Mouse (Mus musculus) midbrain, embryonic 16.5 days (tissue): ENCODE data around the gene Prop1. TPM values are rescaled to one million over a fixed set of nuclear protein-coding genes. Genes with fewer than 3 reads are reported as not detected.

Experiments
- ATAC-seq: fragments of 200-750 bp; cut with Nextera tagmentation; 2 replicates; pipeline ENCODE4 v1.8.0; 2017; ENCODE audit warnings: moderate TSS enrichment
- H3K27ac ChIP-seq: fragments of 300-500 bp; sonication (generic); 2 replicates; pipeline ENCODE4 v1.5.1; 2014; ENCODE audit warnings: mild to moderate bottlenecking, low read length, mixed read lengths
- H3K27me3 ChIP-seq: fragments of 300-500 bp; sonication (generic); 2 replicates; pipeline ENCODE4 v1.6.1; 2014; ENCODE audit warnings: low read depth, low read length, mixed read lengths; ENCODE audit not compliant: control insufficient read depth, insufficient read depth
- H3K36me3 ChIP-seq: fragments of 300-500 bp; sonication (generic); 2 replicates; pipeline ENCODE4 v1.6.1; 2014; ENCODE audit warnings: mild to moderate bottlenecking, low read length, moderate library complexity, mixed read lengths; ENCODE audit not compliant: control insufficient read depth, insufficient read depth
- H3K4me1 ChIP-seq: fragments of 300-500 bp; sonication (generic); 2 replicates; pipeline ENCODE4 v1.6.1; 2014; ENCODE audit warnings: mild to moderate bottlenecking, low read length, mixed read lengths; ENCODE audit not compliant: control insufficient read depth, insufficient read depth
- H3K4me2 ChIP-seq: fragments of 300-500 bp; sonication (generic); 2 replicates; pipeline ENCODE4 v1.6.1; 2014; ENCODE audit warnings: mild to moderate bottlenecking, low read length, mixed read lengths
- H3K4me3 ChIP-seq: fragments of 300-500 bp; sonication (generic); 2 replicates; pipeline ENCODE4 v1.5.1; 2014; ENCODE audit warnings: low read depth, mild to moderate bottlenecking, low read length, moderate library complexity, mixed read lengths
- H3K9ac ChIP-seq: fragments of 300-500 bp; sonication (generic); 2 replicates; pipeline ENCODE4 v1.6.1; 2014; ENCODE audit warnings: low read depth, low read length, mixed read lengths
- H3K9me3 ChIP-seq: fragments of 300-500 bp; sonication (generic); replicated peaks from 2 replicates; pipeline ENCODE4 v1.6.1; 2014; ENCODE audit warnings: mild to moderate bottlenecking, low read length, mixed read lengths; ENCODE audit not compliant: control insufficient read depth, poor library complexity, severe bottlenecking
- WGBS: fragments of 180-500 bp; shearing (Covaris S2); extraction: QIAGEN DNeasy Blood & Tissue Kit; methylation state at CpG from one replicate; pipeline ENCODE4 v1.1.7; 2014; 5-methylcytosine and 5-hydroxymethylcytosine counted together
- polyA plus RNA-seq: library from polyadenylated mRNA; unstranded; fragments of >200 nt; fragmentation: Nextera tagmentation; extraction: Ambion mirVana; gene quantifications from 2 replicates; pipeline ENCODE4 v1.2.1, GENCODE M21; 2015

The Prop1 gene
- polyA plus RNA-seq, 1 experiment from 2014 or later, result not detected

GRCm38 (mm10) chr11:50939621-50940366 lies 13.8 kb downstream of the Prop1 start:
- peak; percentile 73 for ATAC-seq
- WGBS, result 39% methylated on average over 14 of the region's 14 CpGs
- no peaks in the 10 kb centered on the region for H3K4me1 ChIP-seq

GRCm38 (mm10) chr11:50938435-50938834 lies 15.1 kb downstream of the Prop1 start:
- ATAC-seq, result no peak
- Histone ChIP-seq H3K9me3 (no peaks in the 10 kb centered on the region), H3K4me2 (no peak overlapping the region), H3K27ac (no peak overlapping the region), H3K27me3 (no peaks in the 10 kb centered on the region), H3K36me3 (no peaks in the 10 kb centered on the region), H3K4me3 (no peak overlapping the region), H3K4me1 (no peaks in the 10 kb centered on the region), H3K9ac (no peak overlapping the region)
- WGBS, result 78% methylated on average over 8 of the region's 8 CpGs

More at GRCm38 (mm10) chr11:50939621-50940366, 13.8 kb downstream of the Prop1 start:
- no peak overlapping the region for H3K9ac ChIP-seq
- H3K4me2 ChIP-seq, result no peak overlapping the region
- H3K36me3 ChIP-seq, result no peaks in the 10 kb centered on the region
- H3K9me3 ChIP-seq, result no peaks in the 10 kb centered on the region
- no peaks in the 10 kb centered on the region for H3K27me3 ChIP-seq
- no peak overlapping the region for H3K27ac ChIP-seq
- H3K4me3 ChIP-seq, result no peak overlapping the region

GRCm38 (mm10) chr11:50932040-50932439 lies 21.5 kb downstream of the Prop1 start:
- Histone ChIP-seq H3K4me2 (peak overlapping the region; percentile 61), H3K36me3 (no peaks in the 10 kb centered on the region), H3K27ac (peak overlapping the region; percentile 89), H3K4me3 (peak overlapping the region; percentile 70), H3K9me3 (no peaks in the 10 kb centered on the region), H3K27me3 (no peaks in the 10 kb centered on the region), H3K9ac (no peak overlapping the region), H3K4me1 (peaks cover 5% of the 10 kb centered on the region; the same call in 1 of the 2 replicates)
- 56% methylated on average over 1 of the region's 1 CpGs for whole genome bisulfite sequencing
- peak; percentile 65 for ATAC-seq

GRCm38 (mm10) chr11:50931451-50931866 lies 22.1 kb downstream of the Prop1 start, which contains the start of gene Zfp354b:
Zfp354b (minus strand) TSS chr11:50931633.
- 0% methylated on average over 18 of the region's 18 CpGs for WGBS

GRCm38 (mm10) chr11:50931021-50931420 lies 22.5 kb downstream of the Prop1 start:
- H3K36me3 ChIP-seq, result no peaks in the 10 kb centered on the region
- H3K9me3 ChIP-seq, result no peaks in the 10 kb centered on the region
- H3K4me1 ChIP-seq, result peaks cover 5% of the 10 kb centered on the region; the same call in 1 of the 2 replicates
- peak; percentile 81 for ATAC-seq
- H3K4me3 ChIP-seq, result peak overlapping the region; percentile 70
- H3K9ac ChIP-seq, result peak overlapping the region; percentile 92
- peak overlapping the region; percentile 89 for H3K27ac ChIP-seq
- WGBS, result under 1% methylated on average over 16 of the region's 16 CpGs
- H3K4me2 ChIP-seq, result peak overlapping the region; percentile 61
- no peaks in the 10 kb centered on the region for H3K27me3 ChIP-seq

More at GRCm38 (mm10) chr11:50931451-50931866, 22.1 kb downstream of the Prop1 start, which contains the start of gene Zfp354b:
- peak; percentile 97 for ATAC-seq
- peaks cover 5% of the 10 kb centered on the region; the same call in 1 of the 2 replicates for H3K4me1 ChIP-seq
- peak within 1 kb of the TSS; percentile 70 for H3K4me3 ChIP-seq
- H3K9ac ChIP-seq, result peak within 1 kb of the TSS; percentile 92
- no peaks in the 10 kb centered on the region for H3K36me3 ChIP-seq
- peak within 1 kb of the TSS; percentile 61 for H3K4me2 ChIP-seq
- H3K27ac ChIP-seq, result peak within 1 kb of the TSS; percentile 89
- H3K27me3 ChIP-seq, result no peaks in the 10 kb centered on the region
- H3K9me3 ChIP-seq, result no peaks in the 10 kb centered on the region

GRCm38 (mm10) chr11:50930469-50931014 lies 23.0 kb downstream of the Prop1 start:
- peak; percentile 18; the same call in 1 of the 2 replicates for ATAC-seq
- Histone ChIP-seq H3K9me3 (no peaks in the 10 kb centered on the region), H3K4me2 (peak overlapping the region; percentile 61), H3K4me1 (peaks cover 5% of the 10 kb centered on the region; the same call in 1 of the 2 replicates), H3K36me3 (no peaks in the 10 kb centered on the region), H3K27me3 (no peaks in the 10 kb centered on the region), H3K4me3 (peak overlapping the region; percentile 70), H3K27ac (peak overlapping the region; percentile 89), H3K9ac (peak overlapping the region; percentile 92)
- 23% methylated on average over 14 of the region's 14 CpGs for WGBS

GRCm38 (mm10) chr11:50915671-50916320 lies 37.8 kb downstream of the Prop1 start, which contains the start of gene Zfp2:
Zfp2 (minus strand) TSS chr11:50916165.
- peak within 1 kb of the TSS; percentile 51 for H3K4me2 ChIP-seq
- H3K36me3 ChIP-seq, result peaks cover 15% of the 10 kb centered on the region
- H3K27me3 ChIP-seq, result no peaks in the 10 kb centered on the region
- WGBS, result under 1% methylated on average over 46 of the region's 47 CpGs
- H3K27ac ChIP-seq, result peak within 1 kb of the TSS; percentile 94
- H3K9me3 ChIP-seq, result peaks cover 14% of the 10 kb centered on the region
- peak within 1 kb of the TSS; percentile 73 for H3K4me3 ChIP-seq
- peak within 1 kb of the TSS; percentile 97 for H3K9ac ChIP-seq
- ATAC-seq, result peak; percentile 99
- H3K4me1 ChIP-seq, result peaks cover 11% of the 10 kb centered on the region

- ATAC-seq, result no peak
- 97% methylated on average over 3 of the region's 3 CpGs for WGBS
- H3K9me3 ChIP-seq, result peaks cover 14% of the 10 kb centered on the region
- H3K4me1 ChIP-seq, result peaks cover 11% of the 10 kb centered on the region
- H3K36me3 ChIP-seq, result peaks cover 28% of the 10 kb centered on the region
- no peaks in the 10 kb centered on the region for H3K27me3 ChIP-seq
- H3K9ac ChIP-seq, result no peak overlapping the region
- H3K4me2 ChIP-seq, result peak overlapping the region; percentile 51
- no peak overlapping the region for H3K27ac ChIP-seq
- H3K4me3 ChIP-seq, result peak overlapping the region; percentile 73; the same call in 1 of the 2 replicates
Measured at GRCm38 (mm10) chr11:50914461-50914860, 39.1 kb downstream of the Prop1 start.
